Mouse (Mus musculus) stomach, postnatal 0 days (tissue): ENCODE measurements around the gene Tenm2. TPM values are rescaled to one million over a fixed set of nuclear protein-coding genes. Genes with fewer than 3 reads are reported as not detected.

Source experiments
- ATAC-seq: fragments of 200-750 bp; cut with Nextera tagmentation; 2 replicates; pipeline ENCODE4 v1.8.0; 2017; ENCODE audit not compliant: low FRiP score, low TSS enrichment
- DNase-seq: peaks from one replicate; pipeline ENCODE4 v3.0.0-alpha.2; 2016; ENCODE audit warnings: low spot score
- H3K27ac ChIP-seq: fragments of 300-500 bp; sonication (generic); replicated peaks from 2 replicates; pipeline ENCODE4 v1.5.1; 2014; ENCODE audit warnings: mild to moderate bottlenecking, control low read depth
- H3K27me3 ChIP-seq: fragments of 300-500 bp; sonication (generic); 2 replicates; pipeline ENCODE4 v1.6.1; 2014; ENCODE audit warnings: low read length; ENCODE audit not compliant: control insufficient read depth, insufficient read depth
- H3K36me3 ChIP-seq: fragments of 300-500 bp; sonication (generic); 2 replicates; pipeline ENCODE4 v1.6.1; 2014; ENCODE audit warnings: low read length, mixed read lengths; ENCODE audit not compliant: control insufficient read depth, insufficient read depth
- H3K4me1 ChIP-seq: fragments of 300-500 bp; sonication (generic); replicated peaks from 2 replicates; pipeline ENCODE4 v1.6.1; 2014; ENCODE audit warnings: antibody characterized with exemption; ENCODE audit not compliant: control insufficient read depth, insufficient read depth
- H3K4me2 ChIP-seq: fragments of 300-500 bp; sonication (generic); replicated peaks from 2 replicates; pipeline ENCODE4 v1.6.1; 2014; ENCODE audit warnings: low read depth, mild to moderate bottlenecking, control low read depth, moderate library complexity
- H3K4me3 ChIP-seq: fragments of 300-500 bp; sonication (generic); 2 replicates; pipeline ENCODE4 v1.5.1; 2014; ENCODE audit warnings: low read depth, low read length, control low read depth
- H3K9ac ChIP-seq: fragments of 300-500 bp; sonication (generic); 2 replicates; pipeline ENCODE4 v1.6.1; 2014; ENCODE audit warnings: mild to moderate bottlenecking, low read length, control low read depth, mixed read lengths
- H3K9me3 ChIP-seq: fragments of 300-500 bp; sonication (generic); 2 replicates; pipeline ENCODE4 v1.6.1; 2016; ENCODE audit warnings: low read length; ENCODE audit not compliant: control insufficient read depth
- CTCF ChIP-seq: IDR thresholded peaks from 2 replicates; pipeline ENCODE4 v1.5.1; 2016; ENCODE audit warnings: antibody characterized with exemption, low read depth, mild to moderate bottlenecking, moderate library complexity
- EP300 ChIP-seq: optimal IDR thresholded peaks from 2 replicates; pipeline ENCODE3; 2016; ENCODE audit warnings: antibody characterized with exemption
- WGBS: fragments of 180-500 bp; shearing (Covaris S2); extraction: QIAGEN DNeasy Blood & Tissue Kit; methylation state at CpG from one replicate; pipeline ENCODE4 v1.1.7; 2014; 5-methylcytosine and 5-hydroxymethylcytosine counted together
- polyA plus RNA-seq: library from polyadenylated mRNA; unstranded; fragments of >200 nt; fragmentation: Nextera tagmentation; extraction: Ambion mirVana; gene quantifications from 2 replicates; pipeline ENCODE4 v1.2.1, GENCODE M21; 2015

The Tenm2 gene
- polyA plus RNA-seq, 1 experiment from 2014 or later = 3.6 TPM

GRCm38 (mm10) chr11:36243747-36244490, 991.8 kb downstream of the Tenm2 start:
- H3K9ac ChIP-seq = no peak overlapping the region
- H3K9me3 ChIP-seq = no peaks in the 10 kb centered on the region
- no peak overlapping the region for H3K4me2 ChIP-seq
- H3K4me3 ChIP-seq = no peak overlapping the region
- TF ChIP-seq EP300 = no peak
- TF ChIP-seq CTCF = no peak
- no peaks in the 10 kb centered on the region for H3K36me3 ChIP-seq
- H3K27me3 ChIP-seq = no peaks in the 10 kb centered on the region
- no peak for ATAC-seq
- H3K27ac ChIP-seq = no peak overlapping the region; the same call in 1 of the 2 replicates
- peak; percentile 21 for DNase-seq
- no peaks in the 10 kb centered on the region for H3K4me1 ChIP-seq
- WGBS = 53% methylated on average over 18 of the region's 18 CpGs

DNA sequence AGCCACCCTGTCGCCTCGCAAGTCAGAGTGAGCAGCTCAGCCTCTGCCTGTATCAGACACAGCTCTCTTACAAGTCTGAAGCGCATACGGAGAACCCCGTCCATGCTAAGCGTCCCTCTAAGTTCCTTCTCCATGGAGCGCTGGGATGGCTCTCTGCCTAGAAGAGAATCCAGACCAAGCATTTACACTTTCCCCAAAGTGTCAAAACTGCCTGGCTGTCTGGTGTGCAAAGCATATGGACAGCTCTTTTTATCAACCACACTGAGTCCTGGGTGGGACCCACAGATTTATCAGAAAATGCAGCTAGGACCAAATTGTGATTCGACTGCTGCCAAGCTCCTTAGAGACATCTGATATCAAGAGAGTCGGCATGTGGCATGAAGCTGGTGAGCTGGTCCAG, 996.9 kb downstream of the Tenm2 start:
- Histone ChIP-seq H3K4me3 (no peak overlapping the region), H3K9ac (no peak overlapping the region), H3K27ac (no peak overlapping the region), H3K27me3 (no peaks in the 10 kb centered on the region), H3K36me3 (no peaks in the 10 kb centered on the region), H3K4me1 (no peaks in the 10 kb centered on the region), H3K4me2 (no peak overlapping the region), H3K9me3 (no peaks in the 10 kb centered on the region)
- TF ChIP-seq CTCF (no peak), EP300 (no peak)
- no peak for DNase-seq
- 83% methylated on average over 9 of the region's 9 CpGs for WGBS
- ATAC-seq = no peak

DNA sequence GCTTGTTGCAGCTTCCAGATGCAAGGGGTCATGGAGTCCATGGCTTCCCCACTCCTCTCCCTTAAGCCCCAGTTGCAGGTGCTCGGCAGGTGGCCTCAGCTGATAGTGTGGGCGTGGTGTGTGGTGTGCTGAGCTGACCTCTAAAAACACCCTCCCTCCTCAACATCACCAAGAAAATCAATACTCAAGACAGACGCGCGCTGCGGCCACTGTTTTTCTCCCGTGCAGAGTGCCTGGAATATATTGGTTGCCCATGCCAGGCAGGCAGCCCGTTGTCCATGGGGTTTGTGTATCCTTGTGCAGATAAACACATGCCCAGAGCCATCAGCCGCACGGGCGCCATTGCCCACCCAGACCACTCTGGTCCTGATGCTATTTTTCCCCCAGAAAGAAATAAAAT, 1007.1 kb downstream of the Tenm2 start:
- Histone ChIP-seq H3K9me3 (no peaks in the 10 kb centered on the region), H3K36me3 (no peaks in the 10 kb centered on the region), H3K27me3 (no peaks in the 10 kb centered on the region), H3K4me2 (no peak overlapping the region), H3K27ac (no peak overlapping the region), H3K4me3 (no peak overlapping the region), H3K4me1 (no peaks in the 10 kb centered on the region), H3K9ac (no peak overlapping the region)
- DNase-seq (no peak), ATAC-seq (no peak)
- WGBS = 53% methylated on average over 11 of the region's 11 CpGs
- TF ChIP-seq CTCF = no peak
- TF ChIP-seq EP300 = no peak

DNA sequence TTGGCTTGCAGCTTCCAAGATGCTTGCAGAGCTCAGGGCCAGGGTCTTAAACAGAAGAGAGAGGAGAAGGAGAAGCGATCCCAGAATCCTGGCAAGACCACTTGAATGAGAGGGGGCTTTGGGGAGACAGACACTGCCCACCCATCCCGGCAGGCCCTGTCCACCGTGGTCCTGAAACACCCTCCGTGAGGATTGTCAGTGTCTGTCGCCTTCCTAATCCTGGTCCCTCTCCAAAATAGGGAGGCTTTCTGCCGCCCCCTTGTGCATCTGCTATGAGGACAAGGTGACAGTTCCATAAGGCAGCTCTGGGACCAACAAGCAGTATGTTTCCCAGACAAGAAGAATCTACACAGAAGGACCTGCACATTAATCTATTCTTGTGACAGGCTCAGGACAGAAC, 1007.6 kb downstream of the Tenm2 start:
- no peak overlapping the region for H3K9ac ChIP-seq
- 74% methylated on average over 6 of the region's 6 CpGs for WGBS
- no peaks in the 10 kb centered on the region for H3K27me3 ChIP-seq
- DNase-seq (no peak), ATAC-seq (no peak)
- TF ChIP-seq EP300 = no peak
- no peak for TF ChIP-seq CTCF
- H3K4me1 ChIP-seq = no peaks in the 10 kb centered on the region
- no peak overlapping the region for H3K27ac ChIP-seq
- no peak overlapping the region for H3K4me3 ChIP-seq
- H3K9me3 ChIP-seq = no peaks in the 10 kb centered on the region
- H3K36me3 ChIP-seq = no peaks in the 10 kb centered on the region
- H3K4me2 ChIP-seq = no peak overlapping the region

GRCm38 (mm10) chr11:36226061-36226460, 1009.7 kb downstream of the Tenm2 start:
- Histone ChIP-seq H3K4me1 (no peaks in the 10 kb centered on the region), H3K36me3 (no peaks in the 10 kb centered on the region), H3K4me3 (no peak overlapping the region), H3K9ac (no peak overlapping the region), H3K4me2 (no peak overlapping the region), H3K9me3 (no peaks in the 10 kb centered on the region), H3K27ac (no peak overlapping the region), H3K27me3 (no peaks in the 10 kb centered on the region)
- 63% methylated on average over 3 of the region's 3 CpGs for WGBS
- ATAC-seq (no peak), DNase-seq (no peak)
- TF ChIP-seq CTCF (no peak), EP300 (no peak)

DNA sequence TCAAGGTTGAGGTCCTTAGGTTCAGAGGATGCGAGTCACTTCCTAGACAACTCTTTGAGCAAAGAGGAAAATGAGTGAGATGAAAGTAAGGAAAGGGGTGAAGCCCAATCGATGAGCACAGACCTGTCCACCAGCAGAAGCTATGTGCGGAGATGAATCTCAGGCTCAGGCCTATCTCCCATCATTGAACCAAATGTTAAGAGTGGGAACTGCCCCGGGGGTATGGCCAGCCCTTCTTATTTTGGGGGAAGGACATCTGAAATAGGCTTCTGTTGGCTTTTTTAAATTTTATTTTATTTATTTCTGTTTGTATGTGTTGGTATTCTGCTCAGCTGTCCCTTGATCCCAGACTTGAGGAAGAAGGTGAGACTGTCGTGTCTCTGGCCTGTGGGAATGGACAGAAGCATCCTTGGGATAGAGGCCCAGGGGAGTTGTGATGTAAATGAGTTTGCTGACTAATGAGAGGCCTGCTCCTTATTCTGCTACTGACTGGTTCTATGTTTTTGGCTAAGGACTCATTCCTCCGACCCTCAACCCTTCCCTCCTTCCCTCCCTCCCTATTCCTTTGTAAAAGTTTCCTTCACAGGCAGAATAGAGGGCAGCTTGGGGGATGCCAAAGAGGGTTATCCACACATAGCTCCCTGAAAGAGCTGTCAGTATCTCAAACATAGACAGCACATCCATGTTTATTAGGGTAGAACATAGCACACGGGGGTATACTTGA, 1011.9 kb downstream of the Tenm2 start:
- H3K4me3 ChIP-seq = no peak overlapping the region
- H3K27me3 ChIP-seq = no peaks in the 10 kb centered on the region
- no peaks in the 10 kb centered on the region for H3K4me1 ChIP-seq
- TF ChIP-seq CTCF = no peak
- TF ChIP-seq EP300 = no peak
- no peak for ATAC-seq
- no peak for DNase-seq
- no peaks in the 10 kb centered on the region for H3K36me3 ChIP-seq
- no peak overlapping the region for H3K27ac ChIP-seq
- no peak overlapping the region for H3K4me2 ChIP-seq
- no peak overlapping the region for H3K9ac ChIP-seq
- 87% methylated on average over 7 of the region's 7 CpGs for WGBS
- no peaks in the 10 kb centered on the region for H3K9me3 ChIP-seq
